Mouse (Mus musculus) spleen, adult 2 months (tissue): ENCODE data around the gene Catsperz. TPM values are rescaled to one million over a fixed set of nuclear protein-coding genes. Genes with fewer than 3 reads are reported as not detected.
"Not testable (repeated sequence)": the region's sequence is repeated elsewhere in the genome, so short reads cannot be mapped to it uniquely, and the experiment has no call there.

Experiments
- DNase-seq, 2 experiments: peaks; one replicate each; pipeline versions ENCODE4 v3.0.0 to v3.0.0-alpha.2; 2012 to 2021; ENCODE audit warnings: low spot score in 2 of 2, low read depth in 1 of 2
- H3K27ac ChIP-seq: fragments of 200-500 bp; 2 replicates; pipeline ENCODE4 v1.5.1; 2012; ENCODE audit warnings: low read length, inconsistent platforms; ENCODE audit not compliant: insufficient read depth
- H3K27me3 ChIP-seq: fragments of 200-500 bp; 2 replicates; pipeline ENCODE4 v1.6.1; 2012; ENCODE audit warnings: mild to moderate bottlenecking, moderate library complexity, low read length, inconsistent platforms; ENCODE audit not compliant: control insufficient read depth, insufficient read depth
- H3K36me3 ChIP-seq: fragments of 200-500 bp; 2 replicates; pipeline ENCODE4 v1.6.1; 2012; ENCODE audit warnings: mild to moderate bottlenecking, low read length, inconsistent platforms; ENCODE audit not compliant: control insufficient read depth, insufficient read depth
- H3K4me1 ChIP-seq: fragments of 200-500 bp; 2 replicates; pipeline ENCODE4 v1.6.1; 2011; ENCODE audit warnings: inconsistent platforms; ENCODE audit not compliant: control insufficient read depth, insufficient read depth, insufficient read length
- H3K4me3 ChIP-seq: fragments of 200-500 bp; 2 replicates; pipeline ENCODE4 v1.5.1; 2011; ENCODE audit warnings: mild to moderate bottlenecking, inconsistent platforms; ENCODE audit not compliant: insufficient read depth, insufficient read length; ENCODE audit errors: extremely low read depth
- CTCF ChIP-seq: fragments of 200-500 bp; IDR thresholded peaks from 2 replicates; pipeline ENCODE4 v1.5.1; 2011; ENCODE audit warnings: mild to moderate bottlenecking, inconsistent platforms; ENCODE audit not compliant: insufficient read depth, insufficient read length, insufficient replicate concordance; ENCODE audit errors: extremely low read depth
- POLR2A ChIP-seq: fragments of 200-500 bp; IDR thresholded peaks from 2 replicates; pipeline ENCODE4 v1.6.1; 2011; ENCODE audit warnings: low read depth, low read length, inconsistent platforms
- WGBS: fragments of 180-500 bp; shearing (Covaris S2); methylation state at CpG from one replicate; pipeline ENCODE4 v1.1.7; 2018; 5-methylcytosine and 5-hydroxymethylcytosine counted together
- polyA plus RNA-seq: library from polyadenylated mRNA; depleted of rRNA; stranded (reverse); fragments of >200 nt; gene quantifications from 2 replicates; pipeline ENCODE4 v1.2.3, GENCODE M21; 2012

The Catsperz gene
- polyA plus RNA-seq, 1 experiment: 0.11 TPM

- WGBS: 83% methylated on average over 7 of the region's 7 CpGs
- H3K27ac ChIP-seq: no peak overlapping the region
- TF ChIP-seq CTCF (no peak), POLR2A (no peak)
- H3K27me3 ChIP-seq: no peaks in the 10 kb centered on the region
- DNase-seq: no peak
- peaks cover 12% of the 10 kb centered on the region; the same call in 1 of the 2 replicates for H3K4me1 ChIP-seq
- H3K4me3 ChIP-seq: no peak overlapping the region
- peaks cover 26% of the 10 kb centered on the region for H3K36me3 ChIP-seq
Observed at GRCm38 (mm10) chr19:6907811-6908540, 17.2 kb downstream of the Catsperz start.

DNA sequence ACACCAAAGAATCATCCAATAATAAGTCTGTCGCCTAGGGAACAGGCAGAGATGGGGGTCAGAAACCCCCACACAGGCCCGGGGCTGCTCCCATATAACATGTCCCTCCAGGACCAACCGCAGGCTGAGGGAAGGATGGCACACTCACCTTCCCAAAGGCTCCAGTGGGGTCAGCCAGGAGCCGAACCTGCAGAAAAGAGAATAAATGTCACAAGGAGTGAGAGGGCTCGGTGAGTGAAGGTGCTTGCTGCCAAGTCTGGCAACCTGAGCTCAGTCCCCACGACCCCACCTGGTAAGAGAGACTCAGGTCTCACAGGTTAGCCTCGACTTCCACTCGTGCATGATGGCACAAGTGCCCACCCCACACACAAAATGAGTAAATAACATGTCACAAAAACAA is 18.1 kb downstream of the Catsperz start:
- H3K36me3 ChIP-seq: peaks cover 22% of the 10 kb centered on the region
- 89% methylated on average over 8 of the region's 8 CpGs for WGBS
- TF ChIP-seq POLR2A (no peak), CTCF (no peak)
- peaks cover 12% of the 10 kb centered on the region; the same call in 1 of the 2 replicates for H3K4me1 ChIP-seq
- no peak for DNase-seq
- H3K27ac ChIP-seq: no peak overlapping the region
- H3K4me3 ChIP-seq: no peak overlapping the region
- H3K27me3 ChIP-seq: no peaks in the 10 kb centered on the region

DNA sequence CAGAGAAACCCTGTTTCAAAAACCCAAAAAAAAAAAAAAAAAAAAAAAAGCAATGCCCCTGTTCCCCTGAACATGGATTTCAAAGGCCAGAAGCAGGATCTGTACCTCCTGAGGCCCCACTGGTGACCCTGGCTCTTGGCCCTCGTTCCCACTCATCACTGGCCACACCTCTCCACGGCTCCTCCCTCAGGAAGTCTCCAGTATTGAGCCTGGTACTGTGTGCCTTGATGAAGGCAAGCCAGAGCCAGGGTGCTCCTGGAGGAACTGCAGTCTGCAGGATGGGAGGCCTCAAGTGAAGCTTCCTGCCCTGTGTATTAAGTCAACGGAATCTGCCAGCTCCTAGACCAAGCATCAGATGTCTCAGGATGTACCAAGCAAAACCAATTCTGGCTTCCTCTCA is 19.0 kb downstream of the Catsperz start:
- Histone ChIP-seq H3K4me3 (no peak overlapping the region), H3K36me3 (peaks cover 13% of the 10 kb centered on the region), H3K4me1 (peaks cover 10% of the 10 kb centered on the region; the same call in 1 of the 2 replicates), H3K27me3 (no peaks in the 10 kb centered on the region), H3K27ac (no peak overlapping the region)
- TF ChIP-seq POLR2A: no peak
- 72% methylated on average over 3 of the region's 3 CpGs for WGBS
- no peak for DNase-seq

DNA sequence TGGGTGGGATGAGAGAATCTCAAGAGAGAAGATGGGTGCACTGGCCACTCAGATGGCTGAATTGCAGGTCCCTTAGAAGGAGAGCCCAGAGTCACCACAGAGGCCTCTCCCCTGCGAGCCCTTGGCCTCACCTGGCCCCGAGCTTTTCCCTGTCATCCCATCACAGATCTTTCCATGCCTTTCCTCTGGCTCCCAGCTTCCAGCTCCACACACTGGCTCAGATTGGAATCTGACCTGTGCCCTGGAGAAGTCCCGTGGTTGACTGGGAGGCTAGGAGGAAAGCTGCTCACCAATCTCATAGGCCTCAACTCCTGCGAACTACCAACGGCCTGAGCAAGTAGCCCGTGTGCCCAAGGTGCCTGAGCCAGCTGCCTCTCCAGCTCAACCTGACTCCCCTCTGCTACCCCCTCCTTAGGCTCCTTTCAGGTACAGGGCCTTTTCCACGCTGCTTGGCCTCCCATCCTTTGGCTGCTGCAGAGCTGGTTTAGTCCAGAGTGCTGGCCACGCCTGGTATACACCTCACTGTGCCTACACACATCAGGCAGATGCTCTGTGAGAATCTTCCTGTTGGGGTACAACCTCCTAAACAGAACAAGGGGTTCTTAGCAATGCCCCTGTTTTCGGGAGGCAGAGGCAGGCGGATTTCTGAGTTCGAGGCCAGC is 19.6 kb downstream of the Catsperz start:
- Histone ChIP-seq H3K27ac (no peak overlapping the region), H3K4me1 (peaks cover 7% of the 10 kb centered on the region; the same call in 1 of the 2 replicates), H3K36me3 (peaks cover 13% of the 10 kb centered on the region), H3K27me3 (no peaks in the 10 kb centered on the region), H3K4me3 (no peak overlapping the region)
- 95% methylated on average over 11 of the region's 11 CpGs for WGBS
- no peak for DNase-seq
- TF ChIP-seq CTCF: no peak
- no peak for TF ChIP-seq POLR2A

DNA sequence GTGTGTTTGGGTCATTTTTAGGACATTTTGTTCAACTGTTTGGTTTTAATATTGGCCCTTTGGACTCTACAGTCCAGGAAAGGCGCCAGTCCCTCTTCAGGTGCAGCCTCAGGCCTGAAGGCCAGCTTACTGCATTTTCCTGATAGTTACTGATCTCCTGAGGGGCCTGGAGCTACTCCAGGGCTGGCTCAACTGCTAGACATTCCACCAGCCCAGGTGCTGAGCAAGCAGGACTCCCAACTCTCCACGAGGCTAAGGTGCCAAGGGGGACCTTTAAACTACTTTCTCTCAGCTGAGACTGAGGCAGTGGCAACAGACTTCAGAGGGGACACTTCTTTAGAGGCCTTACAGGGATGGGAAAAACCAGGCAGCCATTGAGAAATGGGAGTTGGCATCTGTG is 20.3 kb downstream of the Catsperz start:
- Histone ChIP-seq H3K4me3 (no peak overlapping the region), H3K27me3 (no peaks in the 10 kb centered on the region), H3K4me1 (peaks cover 7% of the 10 kb centered on the region; the same call in 1 of the 2 replicates), H3K27ac (no peak overlapping the region), H3K36me3 (peaks cover 13% of the 10 kb centered on the region)
- no peak for TF ChIP-seq CTCF
- TF ChIP-seq POLR2A: no peak
- WGBS: 81% methylated on average over 2 of the region's 2 CpGs
- DNase-seq: no peak

GRCm38 (mm10) chr19:6903031-6903430 is 22.1 kb downstream of the Catsperz start:
- Histone ChIP-seq H3K4me3 (no peak overlapping the region), H3K4me1 (peaks cover 2% of the 10 kb centered on the region; the same call in 1 of the 2 replicates), H3K36me3 (peaks cover 13% of the 10 kb centered on the region), H3K27ac (no peak overlapping the region), H3K27me3 (no peaks in the 10 kb centered on the region)
- TF ChIP-seq POLR2A (no peak), CTCF (no peak)
- 97% methylated on average over 1 of the region's 1 CpGs for WGBS
- no peak for DNase-seq

DNA sequence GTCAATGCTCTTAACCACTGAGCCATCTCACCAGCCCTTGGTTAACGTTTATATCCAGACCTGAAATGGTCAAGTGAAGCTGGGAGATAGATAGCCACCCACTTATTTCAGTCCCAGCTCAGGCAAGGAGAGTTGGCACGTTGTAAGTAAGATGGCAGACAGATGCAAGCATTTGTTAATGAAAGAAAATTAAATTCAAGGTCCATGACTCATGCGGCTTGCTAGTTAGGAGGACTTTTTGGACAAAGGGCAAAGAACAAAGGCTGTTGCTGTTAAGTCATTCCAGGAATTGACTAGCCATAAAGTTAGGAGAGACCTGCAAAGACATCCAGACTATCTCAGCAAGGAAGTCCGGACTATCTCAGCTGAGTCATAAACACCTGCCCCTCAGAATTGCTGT is 25.5 kb downstream of the Catsperz start:
- no peak overlapping the region for H3K4me3 ChIP-seq
- H3K36me3 ChIP-seq: no peaks in the 10 kb centered on the region; the same call in 1 of the 2 replicates
- no peaks in the 10 kb centered on the region for H3K4me1 ChIP-seq
- H3K27me3 ChIP-seq: no peaks in the 10 kb centered on the region
- WGBS: 91% methylated on average over 4 of the region's 4 CpGs
- no peak overlapping the region for H3K27ac ChIP-seq
- DNase-seq: no peak
- TF ChIP-seq CTCF (no peak), POLR2A (no peak)

- DNase-seq, H3K27me3 ChIP-seq, H3K27ac ChIP-seq, H3K4me1 ChIP-seq, H3K36me3 ChIP-seq: not testable (repeated sequence)
- H3K4me3 ChIP-seq: peak overlapping the region; percentile 39; the same call in 1 of the 2 replicates
- WGBS: 51% methylated on average over 18 of the region's 18 CpGs
Observed at GRCm38 (mm10) chr19:6895608-6896305, 29.4 kb downstream of the Catsperz start.
